Mouse (Mus musculus): ENCODE measurements around the gene Sh3glb2. TPM values are rescaled to one million over a fixed set of nuclear protein-coding genes. Genes with fewer than 3 reads are reported as not detected.

Sh3glb2 gene
- polyA plus RNA-seq, 1 experiment from 2014 or later = 89.3 TPM

DNA sequence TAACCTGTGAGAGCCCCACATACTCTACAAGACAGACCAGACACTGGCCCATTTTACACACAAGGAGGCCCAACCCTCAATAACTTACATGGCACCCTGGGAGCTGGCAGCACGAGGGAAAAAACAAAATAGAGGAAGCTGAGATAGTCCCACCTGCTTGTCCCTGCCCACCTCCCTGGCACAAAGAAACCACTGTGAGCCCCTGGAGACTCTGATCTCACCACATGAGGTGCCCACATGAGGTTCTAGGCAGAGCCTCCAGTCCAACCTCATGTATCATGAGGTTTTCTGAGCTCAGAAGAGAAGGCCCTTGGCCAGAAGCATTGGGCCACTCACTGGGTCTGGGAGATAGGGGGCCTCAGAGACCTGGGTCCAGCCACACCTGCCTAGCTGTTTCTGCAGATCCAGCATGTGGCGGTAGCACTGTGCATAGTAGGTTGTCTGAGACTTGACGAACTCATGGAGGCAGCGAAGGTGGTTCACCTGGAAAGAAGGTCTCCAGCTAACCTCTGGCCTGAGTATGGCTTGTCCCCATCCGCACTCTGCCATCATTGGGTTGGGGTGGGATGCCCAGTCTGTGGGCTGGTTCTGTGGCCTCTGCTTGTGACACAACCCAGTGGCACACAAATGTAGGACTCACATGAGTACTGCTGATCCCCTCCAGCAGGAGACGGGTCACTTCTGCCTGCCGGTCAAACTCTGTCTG is 13.0 kb downstream of the Sh3glb2 start:
- Histone ChIP-seq H3K27ac (no peak overlapping the region), H3K9me3 (no peaks in the 10 kb centered on the region), H3K4me3 (no peak overlapping the region), H3K36me3 (peaks cover 100% of the 10 kb centered on the region), H3K27me3 (ENCODE audit: insufficient read depth, poor library complexity, severe bottlenecking) (no peaks in the 10 kb centered on the region), H3K4me1 (replicated peaks) (peaks cover 7% of the 10 kb centered on the region; the same call in 1 of the 2 replicates)
- 92% methylated on average over 7 of the region's 7 CpGs for WGBS
- no peak for DNase-seq (ENCODE audit: low spot score)

GRCm38 (mm10) chr2:30343601-30344137 is 15.5 kb downstream of the Sh3glb2 start:
- H3K36me3 ChIP-seq = peaks cover 100% of the 10 kb centered on the region
- H3K4me3 ChIP-seq = no peak overlapping the region
- no peak for DNase-seq (ENCODE audit: low spot score)
- no peaks in the 10 kb centered on the region for H3K27me3 ChIP-seq (ENCODE audit: insufficient read depth, poor library complexity, severe bottlenecking)
- no peaks in the 10 kb centered on the region for H3K9me3 ChIP-seq
- no peak overlapping the region for H3K27ac ChIP-seq
- WGBS = 82% methylated on average over 14 of the region's 14 CpGs
- H3K4me1 ChIP-seq (replicated peaks) = peaks cover 7% of the 10 kb centered on the region; the same call in 1 of the 2 replicates

- no peaks in the 10 kb centered on the region for H3K27me3 ChIP-seq (ENCODE audit: insufficient read depth, poor library complexity, severe bottlenecking)
- no peak overlapping the region for H3K27ac ChIP-seq
- 95% methylated on average over 7 of the region's 7 CpGs for WGBS
- no peaks in the 10 kb centered on the region for H3K9me3 ChIP-seq
- DNase-seq (ENCODE audit: low spot score) = no peak
- peaks cover 2% of the 10 kb centered on the region; the same call in 1 of the 2 replicates for H3K4me1 ChIP-seq (replicated peaks)
- no peak overlapping the region for H3K4me3 ChIP-seq
- peaks cover 100% of the 10 kb centered on the region for H3K36me3 ChIP-seq
Measured at GRCm38 (mm10) chr2:30342544-30342943, 16.6 kb downstream of the Sh3glb2 start.

- WGBS = 90% methylated on average over 3 of the region's 3 CpGs
- H3K36me3 ChIP-seq = peaks cover 100% of the 10 kb centered on the region
- H3K9me3 ChIP-seq = no peaks in the 10 kb centered on the region
- no peak overlapping the region for H3K27ac ChIP-seq
- DNase-seq (ENCODE audit: low spot score) = no peak
- no peaks in the 10 kb centered on the region for H3K4me1 ChIP-seq (replicated peaks)
- no peak overlapping the region for H3K4me3 ChIP-seq
- no peaks in the 10 kb centered on the region for H3K27me3 ChIP-seq (ENCODE audit: insufficient read depth, poor library complexity, severe bottlenecking)
Measured at GRCm38 (mm10) chr2:30342061-30342460, 17.1 kb downstream of the Sh3glb2 start.

GRCm38 (mm10) chr2:30337179-30337578 is 22.0 kb downstream of the Sh3glb2 start:
- Histone ChIP-seq H3K9me3 (no peaks in the 10 kb centered on the region), H3K36me3 (peaks cover 100% of the 10 kb centered on the region), H3K4me1 (replicated peaks) (no peaks in the 10 kb centered on the region), H3K27ac (no peak overlapping the region), H3K27me3 (ENCODE audit: insufficient read depth, poor library complexity, severe bottlenecking) (no peaks in the 10 kb centered on the region), H3K4me3 (no peak overlapping the region)
- 94% methylated on average over 12 of the region's 12 CpGs for WGBS
- no peak for DNase-seq (ENCODE audit: low spot score)

GRCm38 (mm10) chr2:30336174-30336915 is 22.8 kb downstream of the Sh3glb2 start:
- H3K4me1 ChIP-seq (replicated peaks) = no peaks in the 10 kb centered on the region

GRCm38 (mm10) chr2:30335324-30335723 is 23.8 kb downstream of the Sh3glb2 start:
- Histone ChIP-seq H3K36me3 (peaks cover 100% of the 10 kb centered on the region), H3K27ac (no peak overlapping the region), H3K9me3 (no peaks in the 10 kb centered on the region), H3K27me3 (ENCODE audit: insufficient read depth, poor library complexity, severe bottlenecking) (no peaks in the 10 kb centered on the region), H3K4me1 (replicated peaks) (no peaks in the 10 kb centered on the region), H3K4me3 (no peak overlapping the region)
- no peak for DNase-seq (ENCODE audit: low spot score)
- 93% methylated on average over 2 of the region's 2 CpGs for WGBS

More at GRCm38 (mm10) chr2:30336174-30336915, 22.8 kb downstream of the Sh3glb2 start:
- Histone ChIP-seq H3K27me3 (ENCODE audit: insufficient read depth, poor library complexity, severe bottlenecking) (no peaks in the 10 kb centered on the region), H3K4me3 (no peak overlapping the region), H3K9me3 (no peaks in the 10 kb centered on the region), H3K27ac (no peak overlapping the region), H3K36me3 (peaks cover 100% of the 10 kb centered on the region)
- no peak for DNase-seq (ENCODE audit: low spot score)
- WGBS = 86% methylated on average over 16 of the region's 16 CpGs

DNA sequence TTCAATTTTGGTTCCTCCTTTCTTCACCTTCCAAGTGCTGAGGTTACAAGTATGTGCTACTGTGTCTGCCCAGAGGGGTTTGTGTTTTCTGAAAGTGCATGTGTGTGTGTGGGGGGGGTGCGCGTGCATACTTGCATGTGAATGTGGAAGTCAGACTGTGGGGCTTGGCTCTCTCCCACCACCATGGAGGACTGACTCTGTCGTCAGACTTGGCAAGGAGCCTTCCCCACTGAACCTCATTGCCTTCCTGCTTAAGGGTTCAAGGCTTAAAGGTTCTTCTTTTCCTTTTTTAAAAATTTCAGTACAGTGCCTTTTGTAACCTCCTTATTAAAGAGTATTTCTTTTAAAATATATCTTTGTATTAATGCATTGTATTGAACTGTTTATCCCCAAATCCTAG is 30.3 kb downstream of the Sh3glb2 start:
- Histone ChIP-seq H3K36me3 (peaks cover 100% of the 10 kb centered on the region), H3K9me3 (no peaks in the 10 kb centered on the region), H3K4me1 (replicated peaks) (no peaks in the 10 kb centered on the region), H3K27me3 (ENCODE audit: insufficient read depth, poor library complexity, severe bottlenecking) (no peaks in the 10 kb centered on the region), H3K4me3 (no peak overlapping the region), H3K27ac (no peak overlapping the region)
- WGBS = 93% methylated on average over 3 of the region's 3 CpGs
- no peak for DNase-seq (ENCODE audit: low spot score)

- no peak for DNase-seq (ENCODE audit: low spot score)
- Histone ChIP-seq H3K36me3 (peaks cover 100% of the 10 kb centered on the region), H3K9me3 (no peaks in the 10 kb centered on the region), H3K27me3 (ENCODE audit: insufficient read depth, poor library complexity, severe bottlenecking) (no peaks in the 10 kb centered on the region), H3K4me1 (replicated peaks) (no peaks in the 10 kb centered on the region), H3K4me3 (no peak overlapping the region), H3K27ac (no peak overlapping the region)
- WGBS = 95% methylated on average over 7 of the region's 7 CpGs
Measured at GRCm38 (mm10) chr2:30327276-30327675, 31.9 kb downstream of the Sh3glb2 start.

DNA sequence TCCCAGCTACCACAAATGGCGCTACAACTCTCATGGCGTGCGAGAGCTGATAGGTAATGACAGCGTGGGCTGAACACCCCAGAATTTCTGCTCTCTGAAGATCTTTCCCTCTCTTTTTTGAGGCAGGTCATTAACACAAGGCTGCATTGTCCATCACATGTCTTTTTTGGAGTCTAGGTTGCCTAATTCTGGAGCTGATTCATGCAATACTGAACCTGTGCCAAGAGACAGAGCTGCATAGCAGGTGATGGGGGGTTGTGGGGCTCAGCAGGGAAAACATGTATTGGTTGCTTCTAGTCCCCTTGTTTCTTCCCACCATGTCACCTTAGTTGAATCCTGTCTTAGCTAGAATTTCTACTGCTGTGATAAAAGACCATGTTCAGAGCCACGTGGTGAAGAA is 33.8 kb downstream of the Sh3glb2 start:
- peaks cover 100% of the 10 kb centered on the region for H3K36me3 ChIP-seq
- no peaks in the 10 kb centered on the region for H3K27me3 ChIP-seq (ENCODE audit: insufficient read depth, poor library complexity, severe bottlenecking)
- H3K4me1 ChIP-seq (replicated peaks) = no peaks in the 10 kb centered on the region
- no peaks in the 10 kb centered on the region for H3K9me3 ChIP-seq
- no peak for DNase-seq (ENCODE audit: low spot score)
- 95% methylated on average over 5 of the region's 5 CpGs for WGBS
- H3K4me3 ChIP-seq = no peak overlapping the region
- H3K27ac ChIP-seq = no peak overlapping the region

GRCm38 (mm10) chr2:30323111-30323510 is 36.0 kb downstream of the Sh3glb2 start:
- no peaks in the 10 kb centered on the region for H3K9me3 ChIP-seq
- no peak for DNase-seq (ENCODE audit: low spot score)
- H3K4me1 ChIP-seq (replicated peaks) = no peaks in the 10 kb centered on the region
- peaks cover 100% of the 10 kb centered on the region for H3K36me3 ChIP-seq
- H3K27me3 ChIP-seq (ENCODE audit: insufficient read depth, poor library complexity, severe bottlenecking) = no peaks in the 10 kb centered on the region
- H3K4me3 ChIP-seq = no peak overlapping the region
- WGBS = 93% methylated on average over 7 of the region's 7 CpGs
- H3K27ac ChIP-seq = no peak overlapping the region

GRCm38 (mm10) chr2:30319260-30319659 is 39.9 kb downstream of the Sh3glb2 start:
- Histone ChIP-seq H3K27ac (no peak overlapping the region), H3K9me3 (no peaks in the 10 kb centered on the region), H3K36me3 (peaks cover 100% of the 10 kb centered on the region), H3K4me3 (no peak overlapping the region), H3K27me3 (ENCODE audit: insufficient read depth, poor library complexity, severe bottlenecking) (no peaks in the 10 kb centered on the region), H3K4me1 (replicated peaks) (no peaks in the 10 kb centered on the region)
- 93% methylated on average over 4 of the region's 4 CpGs for WGBS
- DNase-seq (ENCODE audit: low spot score) = no peak

DNA sequence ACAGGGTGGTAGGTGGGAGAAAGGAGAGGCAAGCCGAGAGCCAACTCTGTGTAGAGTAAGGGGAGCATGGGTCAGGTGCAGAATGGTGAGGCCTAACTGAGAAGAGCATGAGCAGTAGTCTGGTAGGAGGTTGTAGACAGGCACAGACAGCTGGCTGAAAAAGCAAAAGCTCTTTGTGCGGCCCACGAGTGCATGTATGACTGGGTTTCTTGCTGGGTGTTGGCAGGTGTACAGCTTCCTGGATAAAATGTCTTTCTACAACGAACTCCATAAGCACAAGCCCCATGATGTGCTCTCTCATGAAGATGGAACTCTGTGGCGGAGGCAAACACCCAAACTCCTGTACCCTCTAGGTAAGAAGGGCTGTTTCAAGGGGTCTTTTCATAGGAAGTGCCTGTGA is 42.2 kb downstream of the Sh3glb2 start:
- no peaks in the 10 kb centered on the region for H3K27me3 ChIP-seq (ENCODE audit: insufficient read depth, poor library complexity, severe bottlenecking)
- H3K4me3 ChIP-seq = no peak overlapping the region
- H3K36me3 ChIP-seq = peaks cover 100% of the 10 kb centered on the region
- H3K4me1 ChIP-seq (replicated peaks) = no peaks in the 10 kb centered on the region
- H3K9me3 ChIP-seq = no peaks in the 10 kb centered on the region
- DNase-seq (ENCODE audit: low spot score) = no peak
- 96% methylated on average over 5 of the region's 5 CpGs for WGBS
- H3K27ac ChIP-seq = no peak overlapping the region
